Mouse (Mus musculus) cerebellum, adult 2 months (tissue): ENCODE data around the gene Cbwd1. TPM values are rescaled to one million over a fixed set of nuclear protein-coding genes. Genes with fewer than 3 reads are reported as not detected.

Experiments
- DNase-seq, 2 experiments: peaks; one replicate each; pipeline ENCODE4 v3.0.0; 2021
- H3K27ac ChIP-seq: fragments of 200-500 bp; 2 replicates; pipeline ENCODE4 v1.5.1; 2012; ENCODE audit warnings: low read length, control low read depth, inconsistent platforms; ENCODE audit not compliant: insufficient read depth
- H3K27me3 ChIP-seq: fragments of 200-500 bp; 2 replicates; pipeline ENCODE4 v1.6.1; 2012; ENCODE audit warnings: inconsistent platforms, mild to moderate bottlenecking, low read length, moderate library complexity; ENCODE audit not compliant: control insufficient read depth, insufficient read depth
- H3K4me1 ChIP-seq: fragments of 200-500 bp; 2 replicates; pipeline ENCODE4 v1.6.1; 2011; ENCODE audit warnings: low read length; ENCODE audit not compliant: control insufficient read depth, insufficient read depth
- H3K4me3 ChIP-seq: fragments of 200-500 bp; replicated peaks from 2 replicates; pipeline ENCODE3; 2011; ENCODE audit warnings: mild to moderate bottlenecking, low read depth, low read length, control low read depth; ENCODE audit not compliant: insufficient read depth
- CTCF ChIP-seq: fragments of 200-500 bp; IDR thresholded peaks from 2 replicates; pipeline ENCODE4 v1.5.1; 2011; ENCODE audit warnings: low read depth, mild to moderate bottlenecking, control low read depth, low read length, moderate library complexity, borderline replicate concordance; ENCODE audit not compliant: insufficient read depth
- POLR2A ChIP-seq: fragments of 200-500 bp; IDR thresholded peaks from 2 replicates; pipeline ENCODE4 v1.6.1; 2011; ENCODE audit warnings: low read length, control low read depth, borderline replicate concordance; ENCODE audit not compliant: insufficient read depth
- WGBS: fragments of 180-500 bp; shearing (Covaris S2); methylation state at CpG from one replicate; pipeline ENCODE4 v1.1.7; 2018; 5-methylcytosine and 5-hydroxymethylcytosine counted together
- polyA plus RNA-seq: library from polyadenylated mRNA; depleted of rRNA; stranded (reverse); fragments of >200 nt; gene quantifications from 2 replicates; pipeline ENCODE4 v1.2.3, GENCODE M21; 2012; rRNA removed

Gene Cbwd1
- 12.8 and 13.0 TPM in 2 replicates for polyA plus RNA-seq

GRCm38 (mm10) chr19:24961172-24961962 lies at the start of gene Cbwd1:
Cbwd1 (minus strand) TSS chr19:24961610.
- Histone ChIP-seq H3K27ac (no peak within 1 kb of the TSS), H3K27me3 (no peaks in the 10 kb centered on the region), H3K4me1 (no peaks in the 10 kb centered on the region), H3K4me3 (peak within 1 kb of the TSS; percentile 85)
- peak; percentile 80 for TF ChIP-seq CTCF
- peak; percentile 81; the same call in 1 of the 2 replicates for TF ChIP-seq POLR2A
- peak; percentile 93 to 95 for DNase-seq
- WGBS: under 1% methylated on average over 36 of the region's 36 CpGs

- H3K4me3 ChIP-seq: no peak overlapping the region
- 81% methylated on average over 2 of the region's 2 CpGs for WGBS
- DNase-seq: no peak
- H3K27ac ChIP-seq: no peak overlapping the region
- TF ChIP-seq POLR2A (no peak), CTCF (no peak)
- H3K27me3 ChIP-seq: no peaks in the 10 kb centered on the region; the same call in 1 of the 2 replicates
- no peaks in the 10 kb centered on the region for H3K4me1 ChIP-seq
These were observed 47.1 kb upstream of the Cbwd1 start for GRCm38 (mm10) chr19:25008509-25008908.

GRCm38 (mm10) chr19:25006686-25007085 lies 45.3 kb upstream of the Cbwd1 start:
- no peak for DNase-seq
- no peaks in the 10 kb centered on the region for H3K4me1 ChIP-seq
- no peak overlapping the region for H3K4me3 ChIP-seq
- WGBS: 76% methylated on average over 1 of the region's 1 CpGs
- H3K27me3 ChIP-seq: no peaks in the 10 kb centered on the region; the same call in 1 of the 2 replicates
- no peak for TF ChIP-seq CTCF
- no peak for TF ChIP-seq POLR2A
- H3K27ac ChIP-seq: no peak overlapping the region

GRCm38 (mm10) chr19:25003810-25004209 lies 42.4 kb upstream of the Cbwd1 start:
- no peaks in the 10 kb centered on the region; the same call in 1 of the 2 replicates for H3K27me3 ChIP-seq
- DNase-seq: no peak
- no peak overlapping the region for H3K4me3 ChIP-seq
- no peak for TF ChIP-seq POLR2A
- TF ChIP-seq CTCF: no peak
- WGBS: 34% methylated on average over 4 of the region's 4 CpGs
- no peaks in the 10 kb centered on the region for H3K4me1 ChIP-seq
- H3K27ac ChIP-seq: no peak overlapping the region

- Histone ChIP-seq H3K27me3 (no peaks in the 10 kb centered on the region; the same call in 1 of the 2 replicates), H3K4me3 (no peak overlapping the region), H3K4me1 (no peaks in the 10 kb centered on the region), H3K27ac (no peak overlapping the region)
- no peak for DNase-seq
- TF ChIP-seq CTCF: no peak
- TF ChIP-seq POLR2A: no peak
- WGBS: 40% methylated on average over 3 of the region's 3 CpGs
These were observed 41.4 kb upstream of the Cbwd1 start for GRCm38 (mm10) chr19:25002828-25003227.

GRCm38 (mm10) chr19:25002032-25002431 lies 40.6 kb upstream of the Cbwd1 start:
- Histone ChIP-seq H3K27ac (no peak overlapping the region), H3K27me3 (no peaks in the 10 kb centered on the region; the same call in 1 of the 2 replicates)
- WGBS: 88% methylated on average over 6 of the region's 6 CpGs

GRCm38 (mm10) chr19:25000153-25000552 lies 38.7 kb upstream of the Cbwd1 start:
- H3K27me3 ChIP-seq: no peaks in the 10 kb centered on the region; the same call in 1 of the 2 replicates
- WGBS: 42% methylated on average over 9 of the region's 9 CpGs

More at GRCm38 (mm10) chr19:25002032-25002431, 40.6 kb upstream of the Cbwd1 start:
- DNase-seq: no peak
- TF ChIP-seq CTCF: no peak
- no peak for TF ChIP-seq POLR2A
- no peaks in the 10 kb centered on the region for H3K4me1 ChIP-seq
- no peak overlapping the region for H3K4me3 ChIP-seq

GRCm38 (mm10) chr19:24999201-24999886 lies 37.9 kb upstream of the Cbwd1 start, which contains the start of gene Dock8:
Dock8 (plus strand) TSS chr19:24999534.
- WGBS: under 1% methylated on average over 109 of the region's 109 CpGs
- TF ChIP-seq POLR2A: no peak
- TF ChIP-seq CTCF: no peak
- peak; percentile 31 to 37 for DNase-seq
- Histone ChIP-seq H3K27ac (no peak within 1 kb of the TSS), H3K4me3 (no peak within 1 kb of the TSS), H3K4me1 (no peaks in the 10 kb centered on the region), H3K27me3 (no peaks in the 10 kb centered on the region; the same call in 1 of the 2 replicates)

More at GRCm38 (mm10) chr19:25000153-25000552, 38.7 kb upstream of the Cbwd1 start:
- Histone ChIP-seq H3K4me3 (no peak overlapping the region), H3K4me1 (no peaks in the 10 kb centered on the region), H3K27ac (no peak overlapping the region)
- DNase-seq: no peak
- no peak for TF ChIP-seq POLR2A
- no peak for TF ChIP-seq CTCF
